In genomic region chr16:47354279-47354678, GRCm38 (mm10) we compare ENCODE assay signal across 19 mouse cellular contexts.
"Had no signal": no experiment of that assay in that cellular context is flagged by ENCODE, and none has a peak within 500 bp of the region (broad histone marks: within the 10 kb centered on the region; RNA-seq: fewer than 3 reads in every experiment).

No protein-coding gene starts in this region.

- H3K4me3 ChIP-seq: kidney, embryonic 15.5 days; left cerebral cortex, adult 2 months; liver, embryonic 13.5 days; midbrain, embryonic 12.5 days; neural tube, embryonic 12.5 days; neural tube, embryonic 15.5 days had no signal

- H3K9me3 ChIP-seq: kidney, embryonic 15.5 days; liver, embryonic 13.5 days; midbrain, embryonic 12.5 days; neural tube, embryonic 12.5 days; neural tube, embryonic 15.5 days had no signal

- H3K4me2 ChIP-seq: kidney, embryonic 15.5 days; liver, embryonic 13.5 days; midbrain, embryonic 12.5 days; neural tube, embryonic 12.5 days; neural tube, embryonic 15.5 days had no signal

- H3K9ac ChIP-seq: kidney, embryonic 15.5 days; liver, embryonic 13.5 days; midbrain, embryonic 12.5 days; neural tube, embryonic 12.5 days; neural tube, embryonic 15.5 days had no signal

- H3K4me1 ChIP-seq: kidney, embryonic 15.5 days; liver, embryonic 13.5 days; midbrain, embryonic 12.5 days; neural tube, embryonic 12.5 days; neural tube, embryonic 15.5 days had no signal

- H3K36me3 ChIP-seq: kidney, embryonic 15.5 days; liver, embryonic 13.5 days; midbrain, embryonic 12.5 days; neural tube, embryonic 12.5 days; neural tube, embryonic 15.5 days had no signal

- H3K27me3 ChIP-seq: kidney, embryonic 15.5 days; liver, embryonic 13.5 days; midbrain, embryonic 12.5 days; neural tube, embryonic 12.5 days; neural tube, embryonic 15.5 days had no signal

- DNase-seq: kidney, adult 11 months; kidney, adult 8-10 months; kidney, postnatal 14 days; kidney, postnatal 4 days; liver, embryonic 13.5 days; lung, adult 2 months; lung, postnatal 14 days; lung, postnatal 4 days; right cerebral cortex, postnatal 14 days; right cerebral cortex, postnatal 4 days; thymus, adult 2 months; thymus, postnatal 14 days; thymus, postnatal 4 days had no signal

- H3K27ac ChIP-seq: kidney, embryonic 15.5 days; left cerebral cortex, adult 2 months; liver, embryonic 13.5 days; midbrain, embryonic 12.5 days; neural tube, embryonic 12.5 days; neural tube, embryonic 15.5 days; stomach, postnatal 0 days had no signal
